Mouse (Mus musculus) liver, embryonic 14.5 days (tissue): Measurements from ENCODE around the gene Rpap1.

ENCODE experiments used
- CTCF ChIP-seq: IDR thresholded peaks from 2 replicates; pipeline ENCODE4 v1.5.1; 2016; ENCODE audit warnings: antibody characterized with exemption, low read depth, control low read depth
- EP300 ChIP-seq: IDR thresholded peaks from 2 replicates; pipeline ENCODE4 v1.6.1; 2016; ENCODE audit warnings: antibody characterized with exemption, low read depth

- TF ChIP-seq CTCF (no peak), EP300 (no peak)
Observed at GRCm38 (mm10) chr2:119800876-119801846, 13.8 kb upstream of the Rpap1 start.
